Comparison of ENCODE assay signal across 8 mouse cellular contexts in the genomic region with DNA sequence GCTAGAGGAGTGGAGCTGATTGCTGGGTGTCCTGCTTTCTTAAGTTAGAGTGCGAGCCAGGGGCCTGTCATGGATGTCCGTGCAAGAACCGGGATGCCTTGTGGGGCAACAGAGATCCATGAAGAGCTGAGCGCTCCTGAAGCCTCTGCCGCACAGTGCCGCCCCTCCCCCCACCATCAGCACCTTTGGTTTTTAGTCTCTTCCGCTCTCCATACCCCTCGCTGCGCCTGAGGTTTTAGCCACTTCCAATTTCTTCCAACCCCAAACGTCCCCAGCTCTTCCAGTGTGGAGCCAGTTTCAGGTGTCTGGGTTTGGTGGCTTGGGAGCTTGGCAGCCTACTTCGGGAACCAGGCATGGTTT. TPM values are rescaled to one million over a fixed set of nuclear protein-coding genes. Genes with fewer than 3 reads are reported as not detected.
DNase-seq lines count a peak whose midpoint lies in the region; ATAC-seq and TF ChIP-seq lines count a peak whose summit lies in the region.

No protein-coding gene starts in this region.

- no peak overlapping the region for H3K27ac ChIP-seq in cortical plate, adult 2 months (ENCODE audit: insufficient read depth, low read length)
- H3K27ac ChIP-seq in limb, embryonic 13.5 days = peak overlapping the region; percentile 70; the same call in 1 of the 2 replicates
- H3K27ac ChIP-seq in midbrain, embryonic 14.5 days (replicated peaks; ENCODE audit: low read depth, low read length) = no peak overlapping the region

- peak; percentile 26 to 57 for DNase-seq in spleen, adult 18-20 months
- no peak for DNase-seq in spleen, adult 12 weeks (ENCODE audit: low spot score)
- DNase-seq in heart, postnatal 14 days = peak; percentile 9 to 16
- peak; percentile 70 for DNase-seq in midbrain, embryonic 14.5 days
- peak; percentile 5 for DNase-seq in thymus, postnatal 25 days

- 3% methylated on average over 11 of the region's 11 CpGs for WGBS in limb, embryonic 13.5 days
- under 1% methylated on average over 11 of the region's 11 CpGs for WGBS in midbrain, embryonic 14.5 days

- ATAC-seq in limb, embryonic 13.5 days (ENCODE audit: low FRiP score, low read depth) = peak; percentile 55; the same call in 1 of the 2 replicates
- ATAC-seq in midbrain, embryonic 14.5 days (ENCODE audit: low FRiP score, low TSS enrichment) = no peak
- ATAC-seq in megakaryocyte-erythroid progenitor cell, adult 5-6 weeks (replicated peaks; ENCODE audit: low FRiP score, low TSS enrichment, poor library complexity, severe bottlenecking) = no peak

- H3K27me3 ChIP-seq in limb, embryonic 13.5 days = no peaks in the 10 kb centered on the region
- peaks cover 7% of the 10 kb centered on the region; the same call in 1 of the 2 replicates for H3K27me3 ChIP-seq in midbrain, embryonic 14.5 days (ENCODE audit: control insufficient read depth, insufficient read depth, low read length)

- peak overlapping the region; percentile 80 for H3K9ac ChIP-seq in limb, embryonic 13.5 days
- H3K9ac ChIP-seq in midbrain, embryonic 14.5 days (replicated peaks; ENCODE audit: low read length) = peak overlapping the region; percentile 44

- intact Hi-C loops in heart, postnatal 14 days (cut with DNase I) = loop anchor here (10.0 kb wide), 1 partner anchor 180 kb away; no protein-coding TSS in a partner anchor

- no peaks in the 10 kb centered on the region for H3K9me3 ChIP-seq in limb, embryonic 13.5 days
- H3K9me3 ChIP-seq in midbrain, embryonic 14.5 days (ENCODE audit: control insufficient read depth, low read length) = no peaks in the 10 kb centered on the region

- no peak for TF ChIP-seq POLR2A in cortical plate, adult 2 months (IDR thresholded peaks at IDR 0.05; ENCODE audit: extremely low read depth, insufficient read depth, low read length)

- H3K36me3 ChIP-seq in limb, embryonic 13.5 days = no peaks in the 10 kb centered on the region; the same call in 1 of the 2 replicates
- no peaks in the 10 kb centered on the region for H3K36me3 ChIP-seq in midbrain, embryonic 14.5 days (ENCODE audit: control insufficient read depth, insufficient read depth, low read length)

- TF ChIP-seq CTCF in cortical plate, adult 2 months (IDR thresholded peaks at IDR 0.05; ENCODE audit: extremely low read depth, insufficient read depth, low read length) = no peak

- peak overlapping the region; percentile 83 for H3K4me2 ChIP-seq in limb, embryonic 13.5 days (replicated peaks)
- peak overlapping the region; percentile 81 for H3K4me2 ChIP-seq in midbrain, embryonic 14.5 days (ENCODE audit: low read length)

- H3K4me1 ChIP-seq in cortical plate, adult 2 months (ENCODE audit: control insufficient read depth, insufficient read depth, low read length) = no peaks in the 10 kb centered on the region
- H3K4me1 ChIP-seq in limb, embryonic 13.5 days = peaks cover 29% of the 10 kb centered on the region
- peaks cover 12% of the 10 kb centered on the region for H3K4me1 ChIP-seq in midbrain, embryonic 14.5 days (ENCODE audit: control insufficient read depth, insufficient read depth, low read length)

- peak overlapping the region; percentile 9; the same call in 1 of the 2 replicates for H3K4me3 ChIP-seq in cortical plate, adult 2 months (ENCODE audit: insufficient read depth, low read length)
- H3K4me3 ChIP-seq in limb, embryonic 13.5 days = peak overlapping the region; percentile 71
- peak overlapping the region; percentile 42 for H3K4me3 ChIP-seq in midbrain, embryonic 14.5 days (replicated peaks; ENCODE audit: low read depth, low read length)

RNA-seq across cellular contexts. Expression of gene Tmem26, which starts 0.9 kb away (rescaled TPM):
- polyA plus RNA-seq in cortical plate, adult 2 months (2012; rRNA removed) = 0.02 TPM in 2 replicates
- total RNA-seq in heart, postnatal 14 days (2021) = under 1 TPM; 0.33 to 0.41 TPM
- 57.6 and 58.6 TPM in 2 replicates for polyA plus RNA-seq in limb, embryonic 13.5 days (2015; fragmentation: Nextera tagmentation; extraction: Ambion mirVana)
- polyA plus RNA-seq in midbrain, embryonic 14.5 days (2014; fragmentation: Nextera tagmentation; extraction: Ambion mirVana) = 4.0 and 6.2 TPM in 2 replicates
- 0.46 TPM in 1 of 2 replicates, not detected in the other for total RNA-seq in megakaryocyte-erythroid progenitor cell, adult 5-6 weeks (2014; fragmentation: Nextera tagmentation)
- not detected in 2 replicates for total RNA-seq in megakaryocyte-erythroid progenitor cell, adult 5-6 weeks (2017)

Comparison
In these comparisons a context has a peak if more than half of its experiments do, and no peak if none do; other contexts are left out.
1. H3K4me3 ChIP-seq: peak in every context shown above with its lines; median percentile 71 in limb, embryonic 13.5 days; 42 in midbrain, embryonic 14.5 days; 9 in cortical plate, adult 2 months.